Mouse (Mus musculus) adrenal gland, postnatal 10 days (tissue): ENCODE measurements around the gene Cntn5. TPM values are rescaled to one million over a fixed set of nuclear protein-coding genes. Genes with fewer than 3 reads are reported as not detected.

Experiments used
- DNase-seq: peaks from one replicate; pipeline ENCODE4 v3.0.0; 2021; ENCODE audit warnings: mixed read lengths
- total RNA-seq, 2 experiments: library from RNA; stranded (reverse); gene quantifications; 2 replicates each; pipeline ENCODE4 v1.2.3; 2021

Gene Cntn5
- total RNA-seq, 2 experiments from 2014 or later, result 0.63 to 1.2 TPM

DNA sequence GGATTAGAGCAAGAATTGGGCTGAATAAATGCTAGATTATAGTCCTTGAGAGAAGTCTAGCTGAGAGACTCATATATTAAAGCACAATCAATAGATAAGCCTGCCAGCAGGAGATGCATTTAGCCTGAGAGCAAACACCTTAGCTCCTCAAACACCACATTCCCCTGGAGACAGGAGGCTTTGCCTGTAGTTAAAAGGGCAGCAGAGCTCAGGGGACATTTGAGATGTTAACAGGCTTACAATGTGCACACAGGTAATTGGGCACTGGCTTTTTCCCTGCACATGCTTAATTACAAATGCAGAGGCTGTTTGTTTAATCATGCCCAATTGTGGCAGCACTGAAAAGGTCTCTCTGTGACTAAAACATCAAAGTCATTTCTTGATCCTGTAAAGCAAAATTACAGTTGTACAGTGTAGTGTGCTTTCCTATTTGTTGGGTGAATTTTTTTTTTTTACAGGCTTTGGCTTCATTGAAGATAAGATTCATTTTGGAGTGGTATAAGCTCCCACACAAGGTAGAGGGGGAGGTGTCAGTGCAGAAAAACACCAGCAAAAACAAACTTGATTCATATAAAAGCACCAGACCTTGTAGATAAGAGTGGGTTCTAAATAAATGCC, 457.2 kb downstream of the Cntn5 start:
- DNase-seq, result no peak

DNA sequence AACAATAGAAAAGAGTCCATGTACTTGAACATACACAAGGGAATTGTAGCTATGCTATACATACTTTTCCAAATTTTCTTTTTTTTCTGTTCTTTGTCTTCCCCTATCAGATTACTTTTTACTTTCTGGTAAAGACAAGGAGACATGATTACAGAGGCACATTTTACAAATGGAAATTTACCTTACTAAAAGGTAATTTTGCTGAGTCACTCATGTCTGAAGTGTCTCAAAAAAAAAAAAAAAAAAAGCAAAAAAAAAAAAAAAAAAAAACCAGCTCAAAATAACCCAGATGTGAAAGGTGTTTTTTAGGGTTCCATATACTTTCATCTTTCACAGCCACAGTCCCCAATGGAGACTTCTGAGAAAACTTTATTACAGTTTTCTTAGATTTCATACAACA, 492.5 kb downstream of the Cntn5 start:
- DNase-seq, result no peak

DNA sequence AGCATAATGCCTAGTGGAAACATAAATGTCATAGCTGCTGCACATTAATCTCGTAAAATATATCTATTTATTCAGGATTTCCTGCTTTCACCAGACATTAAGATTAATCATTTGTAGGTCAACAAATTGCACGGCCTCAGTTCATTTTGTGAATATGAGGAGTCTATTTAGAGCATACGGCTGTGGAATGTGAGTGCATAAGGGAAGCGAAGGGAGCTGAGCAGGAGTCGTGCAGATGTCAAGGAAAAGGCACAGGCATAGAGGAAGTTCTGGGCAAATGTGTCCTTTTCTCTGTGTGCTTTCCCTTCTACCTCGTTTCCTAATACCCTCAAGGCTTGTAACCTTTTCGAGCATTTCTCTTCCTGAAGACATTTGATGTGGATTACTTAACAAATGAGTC, 504.5 kb downstream of the Cntn5 start:
- DNase-seq, result no peak

DNA sequence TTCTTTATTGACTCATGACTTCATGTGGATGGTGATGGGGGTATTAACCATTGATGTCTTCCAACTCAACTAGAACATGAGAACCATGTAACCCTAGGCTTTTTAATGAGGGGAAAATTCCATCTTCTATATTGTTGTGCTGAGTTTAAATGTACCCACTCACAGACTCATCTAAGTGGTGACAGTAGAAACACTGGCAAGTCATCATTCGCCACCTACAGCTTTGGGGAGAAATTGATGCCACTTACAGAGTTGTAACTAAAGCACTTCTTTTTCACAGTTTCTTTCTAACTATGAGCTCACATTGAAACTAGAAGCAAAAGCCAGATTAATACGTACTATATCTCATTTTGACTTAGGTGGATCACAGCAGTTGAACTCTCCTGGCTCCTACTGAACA, 514.7 kb downstream of the Cntn5 start:
- DNase-seq, result no peak

DNA sequence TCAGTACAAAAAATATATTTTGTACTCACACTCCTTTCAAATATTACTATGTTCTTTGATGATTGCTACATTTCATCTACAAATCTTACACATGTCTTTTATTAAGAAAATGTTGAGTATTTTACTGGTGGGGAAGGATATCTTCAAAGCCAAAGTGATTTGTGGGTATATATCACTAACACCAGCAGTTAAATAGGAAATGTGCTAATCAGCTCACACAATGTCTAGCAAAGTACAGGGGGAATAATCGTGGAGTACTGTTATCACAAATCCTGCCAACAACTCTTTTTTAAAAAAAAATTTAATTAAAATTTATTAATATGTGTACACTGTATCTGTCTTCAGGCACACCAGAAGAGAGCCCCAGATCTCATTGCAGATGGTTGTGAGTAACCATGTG, 520.1 kb downstream of the Cntn5 start:
- no peak for DNase-seq

DNA sequence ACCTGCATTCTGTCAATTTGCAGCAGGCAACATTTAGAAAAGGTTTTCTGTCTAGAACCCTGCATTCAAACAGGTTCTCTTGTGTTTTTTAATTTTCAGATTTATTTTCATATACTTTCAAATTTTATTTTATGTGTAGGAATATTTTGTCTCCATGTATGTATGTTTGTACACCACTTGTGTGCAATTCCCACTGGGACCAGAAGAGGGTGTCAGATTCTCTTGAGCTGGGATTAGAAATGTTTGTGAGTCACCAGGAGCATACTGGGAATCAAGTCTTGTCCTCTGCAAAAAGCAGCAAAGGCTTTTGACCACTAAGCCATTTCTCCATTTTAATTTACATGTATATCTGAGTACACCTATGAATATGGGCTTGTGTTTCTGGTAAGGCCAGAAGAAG, 521.4 kb downstream of the Cntn5 start:
- no peak for DNase-seq

DNA sequence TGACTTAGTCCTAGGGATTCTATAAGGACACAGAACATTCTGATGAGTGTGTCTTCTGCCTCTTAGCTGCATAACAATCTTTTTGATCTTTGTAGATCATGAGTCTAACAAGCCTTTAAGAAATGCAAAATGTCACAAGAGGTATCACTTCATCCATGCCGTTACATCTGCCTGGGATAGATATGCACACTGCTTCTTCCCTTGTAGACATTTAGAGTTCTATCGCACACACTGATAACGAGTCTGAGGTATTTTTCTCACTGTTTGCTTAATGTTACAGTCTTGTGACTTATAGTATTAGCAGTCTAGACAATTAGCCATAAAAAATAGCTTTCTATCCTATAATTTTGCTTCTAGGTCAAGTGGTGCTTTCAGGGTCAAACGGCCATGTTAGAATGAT, 522.9 kb downstream of the Cntn5 start:
- no peak for DNase-seq

DNA sequence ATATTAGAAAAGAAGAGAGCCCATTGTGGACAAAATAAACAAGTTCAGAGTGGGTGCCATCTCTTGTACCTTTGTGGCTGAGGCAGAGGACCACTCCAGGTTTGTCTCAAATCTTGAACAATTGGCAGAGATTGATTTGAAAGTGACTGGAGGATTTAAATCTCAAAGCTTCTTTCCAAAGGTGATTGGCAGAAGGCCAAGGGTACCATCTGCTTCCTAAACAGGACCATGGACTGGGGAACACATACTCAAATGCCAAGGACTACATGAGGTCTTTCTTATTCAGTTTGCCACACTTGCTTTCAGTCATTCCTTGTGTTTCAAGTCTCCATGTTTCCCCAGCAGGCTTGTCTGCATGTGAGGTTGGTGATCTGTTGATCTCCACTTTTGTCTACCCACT, 528.3 kb downstream of the Cntn5 start:
- DNase-seq, result no peak

DNA sequence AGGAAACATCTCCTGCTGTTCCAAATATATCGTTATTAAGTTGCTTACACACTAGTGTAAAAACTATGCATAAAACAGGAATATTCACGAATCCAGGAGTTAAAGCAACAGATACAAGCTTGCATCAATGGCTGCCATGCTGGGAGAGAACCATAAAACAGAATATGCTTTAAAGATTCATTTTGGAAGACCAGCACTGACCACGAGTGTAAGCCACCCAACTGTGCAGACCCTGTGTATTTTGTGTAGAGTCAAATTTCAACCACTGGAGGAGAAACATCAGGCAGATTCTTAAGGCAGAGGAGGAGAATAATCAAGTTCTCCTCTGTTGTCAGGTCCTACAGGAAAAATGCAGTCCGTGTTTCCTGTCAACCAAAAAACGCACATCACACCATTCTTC, 535.6 kb downstream of the Cntn5 start:
- DNase-seq, result no peak

DNA sequence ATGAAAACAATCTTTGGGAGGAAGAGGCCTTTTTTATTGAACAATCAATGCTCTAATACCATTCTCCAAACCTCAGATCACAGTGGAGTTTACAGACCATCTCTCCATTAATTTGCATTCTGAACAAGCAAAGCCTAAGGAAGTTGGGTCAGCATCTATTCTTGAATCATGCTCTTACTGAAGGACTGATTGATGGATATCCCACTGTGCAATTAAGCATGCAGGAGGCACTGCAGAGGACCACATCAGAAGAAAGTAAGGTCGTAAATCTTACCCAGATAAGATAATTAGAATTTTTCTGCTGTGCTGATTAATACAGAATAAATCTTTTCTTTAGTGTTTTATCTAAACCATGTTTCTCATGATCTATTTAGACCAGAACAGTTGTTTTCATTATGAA, 536.2 kb downstream of the Cntn5 start:
- no peak for DNase-seq

DNA sequence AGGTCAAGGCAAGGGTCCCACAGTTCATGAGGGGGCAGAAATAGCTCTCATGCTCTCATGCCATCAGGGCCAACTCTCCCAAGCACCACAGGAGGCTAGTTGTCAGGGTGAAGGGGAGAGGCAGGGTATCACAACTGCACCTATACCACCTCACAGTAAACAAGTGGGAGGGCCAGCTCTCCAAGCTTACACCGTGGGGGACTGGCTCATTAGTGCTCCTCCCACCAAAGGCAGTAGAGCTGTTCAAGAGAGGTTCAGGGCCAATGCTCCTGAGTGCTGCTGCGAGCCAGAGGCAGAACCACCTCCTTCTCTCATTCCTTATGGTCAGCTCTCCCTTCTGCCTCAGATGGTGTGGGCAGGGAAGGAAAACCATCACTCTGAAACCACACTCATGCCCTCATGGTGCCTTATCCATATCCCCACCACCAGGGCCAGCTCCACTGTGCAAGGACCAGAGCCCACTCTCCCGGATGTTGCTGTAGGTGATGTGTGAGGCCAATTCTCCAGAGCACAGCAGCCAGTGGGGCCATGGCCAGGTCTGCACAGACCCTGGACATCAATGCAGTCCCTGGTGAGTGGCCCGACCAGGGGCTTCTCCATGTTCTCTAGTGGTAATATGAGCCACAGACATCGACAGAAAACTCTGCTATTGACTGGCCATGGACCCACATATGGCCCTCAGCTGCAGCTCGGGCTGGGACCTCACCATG, 538.2 kb downstream of the Cntn5 start:
- no peak for DNase-seq

DNA sequence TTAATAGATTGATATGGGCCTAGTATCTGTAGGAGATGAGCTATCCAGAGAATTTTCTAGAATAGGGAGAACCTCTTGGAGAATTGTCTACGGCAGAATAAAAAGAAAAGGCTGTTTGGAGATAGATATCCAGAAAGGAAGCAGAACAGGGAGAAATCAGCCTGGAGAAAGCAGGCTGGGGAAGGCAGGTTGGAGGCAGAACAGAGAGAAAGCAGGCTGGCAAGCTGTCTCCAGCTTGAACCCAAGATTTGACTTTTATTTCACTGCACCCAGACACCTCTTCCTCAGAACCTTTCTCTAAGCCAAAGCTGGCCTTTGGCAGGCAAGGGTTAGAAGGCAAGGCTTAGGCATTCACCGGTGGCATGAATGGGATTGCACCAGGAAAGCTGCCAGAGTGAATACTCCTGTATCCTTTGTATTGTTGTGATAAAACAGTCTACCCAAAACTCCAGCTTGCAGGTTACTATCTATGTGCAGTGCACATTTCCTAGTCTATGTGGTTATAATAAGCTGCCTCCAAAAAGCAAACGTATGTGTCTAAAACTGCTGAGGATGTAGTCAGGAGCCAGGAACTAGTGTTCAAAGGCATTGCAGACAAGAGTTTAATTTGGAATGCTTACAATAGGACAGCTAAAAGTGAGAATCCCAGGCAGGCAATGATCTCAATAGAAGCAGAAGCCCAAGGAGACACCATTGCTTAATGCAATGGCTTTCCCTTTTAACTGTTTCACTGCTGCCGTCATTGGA, 553.5 kb downstream of the Cntn5 start:
- no peak for DNase-seq

DNA sequence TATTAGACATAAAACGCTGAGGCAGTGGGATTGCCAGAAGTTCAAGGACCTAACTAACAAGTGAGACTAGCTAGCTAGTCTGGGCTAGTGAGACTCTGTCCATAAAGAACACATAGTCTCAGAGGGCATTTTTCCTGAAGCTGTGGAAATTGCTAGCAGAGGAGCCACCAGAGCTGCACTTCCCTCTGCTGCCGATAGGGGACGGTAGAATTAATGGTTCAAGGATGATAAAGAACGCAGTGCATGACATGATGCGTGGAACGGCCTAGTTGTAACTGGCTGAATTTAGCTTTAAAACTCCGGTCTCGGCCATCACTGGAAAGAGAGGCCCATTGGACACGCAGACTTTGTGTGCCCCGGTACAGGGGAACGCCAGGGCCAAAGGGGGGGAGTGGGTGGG, 555.8 kb downstream of the Cntn5 start:
- DNase-seq, result no peak

DNA sequence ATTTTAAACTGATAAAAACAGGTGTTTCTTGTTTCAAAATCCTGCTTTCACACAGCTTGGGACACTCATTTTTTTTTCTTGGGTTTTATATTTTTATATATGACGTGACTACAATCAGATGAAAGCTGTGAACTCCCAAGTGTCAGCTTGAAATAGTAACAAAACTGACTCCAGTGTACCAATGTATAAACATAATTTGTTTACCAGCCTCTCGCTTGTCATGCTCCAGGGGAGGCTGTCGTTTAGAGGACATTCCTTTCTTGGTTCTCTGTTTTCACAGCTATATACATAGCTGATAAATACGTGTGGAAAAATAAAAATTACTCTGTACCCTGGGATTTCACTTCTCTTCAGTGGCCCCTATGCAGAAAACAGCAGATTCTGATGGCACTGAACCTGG, 556.4 kb downstream of the Cntn5 start:
- DNase-seq, result no peak

DNA sequence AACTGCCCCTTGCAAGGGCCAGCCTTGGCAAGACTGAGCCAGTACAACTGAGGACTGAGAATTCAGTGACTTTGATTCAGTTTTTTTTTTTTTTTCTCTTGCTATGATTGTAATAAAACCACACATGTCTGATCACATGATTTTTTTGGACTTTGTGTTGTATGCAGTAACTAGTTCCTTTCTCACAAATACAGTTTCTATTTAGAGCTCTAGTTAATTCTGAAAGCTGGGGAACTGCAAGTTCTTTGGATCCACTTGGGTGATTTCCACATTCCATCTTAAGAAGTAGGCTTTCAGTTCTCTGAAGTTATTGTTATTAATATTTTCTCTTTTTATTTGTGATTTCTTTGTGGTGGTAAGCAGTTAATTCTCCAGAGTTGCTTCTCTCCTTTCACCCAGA, 563.8 kb downstream of the Cntn5 start:
- DNase-seq, result no peak

DNA sequence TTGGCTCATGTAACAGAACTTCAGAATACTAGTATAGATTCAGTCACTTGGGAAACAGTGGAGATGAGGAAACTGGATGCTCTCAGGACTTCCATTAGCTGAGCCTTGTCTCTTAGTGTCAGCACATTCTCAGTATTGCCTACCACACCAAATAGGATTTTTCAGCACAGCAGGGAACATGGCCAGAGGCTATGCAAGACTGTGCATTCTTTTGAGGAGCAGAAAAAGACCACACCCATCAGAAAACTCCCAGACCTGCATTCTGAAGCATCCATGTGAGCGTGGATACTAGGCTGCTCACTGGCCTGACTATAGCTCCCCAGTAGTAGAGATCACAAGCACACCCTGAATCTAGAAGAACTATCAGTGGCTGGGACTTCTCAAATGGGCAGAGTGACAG, 564.9 kb downstream of the Cntn5 start:
- no peak for DNase-seq

DNA sequence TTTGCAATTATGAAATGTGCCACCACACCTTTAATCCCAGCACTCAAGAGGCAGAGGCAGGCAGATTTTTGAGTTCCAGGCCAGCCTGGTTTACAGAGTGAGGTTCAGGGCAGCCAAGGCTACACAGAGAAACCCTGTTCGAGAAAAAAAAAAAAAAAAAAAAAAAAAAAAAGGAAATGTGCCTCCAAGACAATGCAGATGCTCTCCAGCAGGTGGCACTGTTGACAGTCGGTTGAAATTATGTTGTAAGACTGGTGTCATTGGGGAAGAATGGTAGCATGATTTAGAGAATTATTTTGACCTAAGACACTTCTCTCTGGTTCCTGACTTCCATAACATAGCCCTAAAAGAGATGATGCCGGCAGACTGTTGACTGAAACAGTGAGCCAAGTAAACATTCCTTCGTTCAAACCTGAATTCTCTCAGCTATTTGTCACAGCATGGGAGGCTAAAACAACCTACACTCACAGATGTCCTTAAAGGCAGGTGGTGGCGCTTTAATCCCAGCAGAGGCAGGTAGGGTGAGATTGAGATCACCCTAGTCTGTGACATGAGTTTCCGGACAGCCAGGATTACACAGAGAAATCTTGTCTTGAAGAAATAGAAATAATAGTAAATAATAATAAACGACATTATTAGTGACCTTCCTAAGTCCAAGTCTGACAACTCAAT, 579.7 kb downstream of the Cntn5 start:
- DNase-seq, result peak; percentile 60

DNA sequence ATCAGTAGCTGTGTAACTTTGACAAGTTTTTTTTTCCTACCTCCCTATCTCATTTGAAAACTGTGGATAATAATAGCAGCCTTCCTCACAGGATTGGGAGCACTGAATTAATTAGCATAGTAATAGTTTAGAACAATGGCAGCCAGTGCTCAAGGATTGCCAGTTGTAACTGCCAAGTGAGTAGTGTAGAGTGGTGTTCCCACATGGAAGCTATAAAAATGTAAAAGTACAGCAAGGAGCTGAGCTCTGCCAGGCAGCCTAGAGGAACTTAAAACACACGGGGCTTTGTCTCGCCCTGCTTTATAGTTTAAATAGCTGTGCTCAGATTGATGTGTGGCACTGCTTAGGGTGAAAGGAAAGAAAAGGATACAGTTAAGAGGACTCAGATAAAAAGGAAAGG, 635.2 kb downstream of the Cntn5 start:
- DNase-seq, result no peak

DNA sequence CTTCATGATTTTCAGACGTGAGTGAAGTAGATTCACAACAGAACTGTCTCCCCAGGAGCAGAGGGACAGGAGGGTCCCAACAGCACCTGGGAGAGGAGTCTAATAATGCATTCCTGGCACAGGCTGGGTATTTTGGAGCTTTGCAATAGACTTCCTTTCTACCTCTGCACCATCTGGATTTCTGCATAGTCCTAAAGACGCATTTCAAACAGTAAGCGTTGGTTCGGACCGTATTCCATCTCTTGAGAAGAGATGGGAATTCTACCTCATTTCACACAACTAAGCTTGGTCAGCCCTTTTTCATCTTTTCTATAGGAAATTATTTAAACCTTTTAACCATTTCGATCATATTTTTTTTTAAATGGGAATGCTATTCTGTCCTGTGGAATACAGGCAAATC, 635.7 kb downstream of the Cntn5 start:
- DNase-seq, result no peak

DNA sequence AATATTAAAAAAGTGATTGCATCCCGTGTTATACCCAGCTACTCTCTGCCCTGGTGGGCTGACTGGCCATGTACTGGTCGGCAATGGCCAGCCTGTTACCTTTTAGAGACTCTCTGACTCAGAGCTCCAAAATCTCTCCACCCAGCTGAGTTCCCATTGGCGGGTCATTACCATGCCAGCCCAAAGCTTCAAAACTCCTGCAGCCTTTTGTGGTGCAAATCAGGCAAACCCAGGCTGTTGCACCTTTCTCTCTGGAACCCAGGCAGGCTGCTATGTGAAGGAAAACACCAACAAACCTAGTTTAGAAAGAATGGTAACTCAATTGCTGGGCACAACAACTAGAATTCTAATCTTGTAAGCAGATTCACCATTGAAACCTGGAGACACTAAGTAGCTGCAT, 639.0 kb downstream of the Cntn5 start:
- no peak for DNase-seq

DNA sequence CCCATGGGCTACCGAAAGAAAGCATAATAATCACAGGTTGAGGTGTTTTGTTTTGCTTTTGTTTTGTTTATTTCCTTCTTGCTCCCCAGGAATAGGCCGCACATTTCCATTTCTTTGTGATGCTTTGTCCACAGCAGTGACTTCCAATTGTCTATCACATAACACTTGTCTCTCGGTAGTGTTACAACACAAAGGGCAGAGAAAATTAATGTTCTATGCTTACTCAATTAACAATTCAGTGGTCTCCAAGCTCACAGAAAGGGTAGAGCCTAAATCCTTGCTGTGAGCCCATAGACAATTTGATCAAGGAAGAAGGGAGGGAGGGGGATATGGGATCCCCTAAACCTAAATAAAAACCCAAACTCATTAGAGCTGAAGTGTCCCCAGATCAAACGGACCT, 671.2 kb downstream of the Cntn5 start:
- DNase-seq, result no peak

DNA sequence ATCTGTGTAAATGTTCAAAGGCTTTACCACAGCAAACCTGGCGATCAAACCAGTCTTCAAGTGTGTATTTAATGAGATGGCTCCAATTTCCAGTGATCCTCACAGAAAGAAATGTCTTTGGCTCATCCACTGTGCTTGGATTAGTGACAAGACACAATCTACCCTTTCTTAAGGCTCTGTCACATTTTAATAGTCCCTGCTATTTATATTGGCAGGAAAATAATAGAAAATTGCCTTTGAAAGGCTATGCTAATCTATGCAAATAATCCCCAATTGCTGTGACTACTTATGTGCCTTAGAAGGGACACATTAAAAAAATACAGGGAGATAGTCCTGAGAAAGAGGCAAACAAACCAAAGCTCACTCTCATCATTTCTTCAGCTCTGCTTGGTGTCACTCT, 672.5 kb downstream of the Cntn5 start:
- DNase-seq, result no peak

DNA sequence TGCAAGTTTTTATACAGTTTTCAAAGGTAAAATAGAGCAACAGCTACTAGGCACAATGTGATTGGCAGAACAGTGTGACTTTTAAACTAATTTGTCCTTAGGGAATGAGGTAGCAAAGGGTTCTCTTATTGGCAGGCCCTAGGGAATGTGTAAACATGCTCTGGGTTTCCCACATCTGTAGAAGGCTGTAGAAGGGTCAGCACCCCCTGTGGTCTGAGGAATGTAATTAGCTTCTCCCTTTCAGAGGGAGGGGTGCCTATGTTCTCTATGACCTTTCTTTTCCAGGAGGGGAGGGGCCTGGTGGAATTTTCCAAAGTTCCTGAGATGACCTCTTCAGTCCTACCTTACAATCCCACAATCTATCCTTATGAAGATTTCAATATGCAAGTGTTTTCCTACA, 673.6 kb downstream of the Cntn5 start:
- no peak for DNase-seq
